Comparison of ENCODE assay signal across 9 mouse cellular contexts in genomic region chr1:172188891-172189290, GRCm38 (mm10). TPM values are rescaled to one million over a fixed set of nuclear protein-coding genes. Genes with fewer than 3 reads are reported as not detected.
DNase-seq lines count a peak whose midpoint lies in the region; ATAC-seq and TF ChIP-seq lines count a peak whose summit lies in the region.
"Had no signal": no experiment of that assay in that cellular context is flagged by ENCODE, and none has a peak within 500 bp of the region (broad histone marks: within the 10 kb centered on the region; RNA-seq: fewer than 3 reads in every experiment).

No protein-coding gene starts in this region.

- TF ChIP-seq CTCF in lung, postnatal 0 days (IDR thresholded peaks at IDR 0.05), result peak; percentile 75

- H3K27me3 ChIP-seq in forebrain, embryonic 14.5 days (replicated peaks; ENCODE audit: control insufficient read depth, insufficient read depth, low read length), result no peaks in the 10 kb centered on the region
- H3K27me3 ChIP-seq in forebrain, embryonic 16.5 days (replicated peaks; ENCODE audit: control insufficient read depth, insufficient read depth, low read length), result no peaks in the 10 kb centered on the region
- no peaks in the 10 kb centered on the region for H3K27me3 ChIP-seq in lung, postnatal 0 days (replicated peaks; ENCODE audit: insufficient read depth, low read length)

- no peak for ATAC-seq in forebrain, embryonic 14.5 days
- ATAC-seq in forebrain, embryonic 16.5 days, result no peak
- ATAC-seq in lung, postnatal 0 days, result peak; percentile 57
- peak; percentile 85 for ATAC-seq in megakaryocyte-erythroid progenitor cell, adult 5-6 weeks (replicated peaks; ENCODE audit: low FRiP score, low TSS enrichment, poor library complexity, severe bottlenecking)

- H3K9me3 ChIP-seq in forebrain, embryonic 14.5 days (replicated peaks; ENCODE audit: control insufficient read depth, low read length), result no peaks in the 10 kb centered on the region
- no peaks in the 10 kb centered on the region for H3K9me3 ChIP-seq in forebrain, embryonic 16.5 days (ENCODE audit: control insufficient read depth, low read length)
- H3K9me3 ChIP-seq in lung, postnatal 0 days (ENCODE audit: low read length), result no peaks in the 10 kb centered on the region

- H3K4me1 ChIP-seq in forebrain, embryonic 14.5 days (ENCODE audit: control insufficient read depth, insufficient read depth, low read length), result no peaks in the 10 kb centered on the region
- no peaks in the 10 kb centered on the region for H3K4me1 ChIP-seq in forebrain, embryonic 16.5 days (replicated peaks; ENCODE audit: control insufficient read depth, insufficient read depth, low read length)
- H3K4me1 ChIP-seq in lung, postnatal 0 days (ENCODE audit: insufficient read depth, low read depth, low read length), result no peaks in the 10 kb centered on the region

- H3K36me3 ChIP-seq in forebrain, embryonic 14.5 days (ENCODE audit: control insufficient read depth, insufficient read depth, low read length), result peaks cover 80% of the 10 kb centered on the region
- H3K36me3 ChIP-seq in forebrain, embryonic 16.5 days (ENCODE audit: control insufficient read depth, insufficient read depth), result peaks cover 32% of the 10 kb centered on the region
- H3K36me3 ChIP-seq in lung, postnatal 0 days (ENCODE audit: insufficient read depth, low read length), result peaks cover 45% of the 10 kb centered on the region

- no peak overlapping the region for H3K9ac ChIP-seq in forebrain, embryonic 14.5 days (ENCODE audit: low read length)
- H3K9ac ChIP-seq in forebrain, embryonic 16.5 days (replicated peaks; ENCODE audit: low read depth, low read length), result no peak overlapping the region
- H3K9ac ChIP-seq in lung, postnatal 0 days (replicated peaks; ENCODE audit: low read depth), result no peak overlapping the region

- H3K27ac ChIP-seq in forebrain, embryonic 14.5 days (ENCODE audit: low read depth, low read length), result no peak overlapping the region
- no peak overlapping the region for H3K27ac ChIP-seq in forebrain, embryonic 16.5 days (ENCODE audit: low read length)
- H3K27ac ChIP-seq in lung, postnatal 0 days (ENCODE audit: low read length), result no peak overlapping the region

- TF ChIP-seq EP300 in lung, postnatal 0 days (IDR thresholded peaks at IDR 0.05), result no peak

- no peak overlapping the region for H3K4me3 ChIP-seq in forebrain, embryonic 14.5 days (ENCODE audit: low read depth, low read length)
- H3K4me3 ChIP-seq in forebrain, embryonic 16.5 days (replicated peaks; ENCODE audit: low read length), result no peak overlapping the region
- H3K4me3 ChIP-seq in lung, postnatal 0 days (ENCODE audit: low read depth, low read length), result no peak overlapping the region
- H3K4me3 ChIP-seq: myocyte had no signal

- WGBS in forebrain, embryonic 14.5 days, result 69% methylated on average over 4 of the region's 4 CpGs
- WGBS in forebrain, embryonic 16.5 days, result 70% methylated on average over 4 of the region's 4 CpGs
- WGBS in lung, postnatal 0 days, result 59% methylated on average over 4 of the region's 4 CpGs

- DNase-seq in forebrain, embryonic 14.5 days (ENCODE audit: low spot score), result peak; percentile 24
- no peak for DNase-seq in lung, postnatal 0 days (ENCODE audit: low spot score)
- no peak for DNase-seq in lung, postnatal 25 days (ENCODE audit: low spot score)
- DNase-seq in embryo, embryonic 10.5 days (ENCODE audit: low spot score), result peak; percentile 50
- DNase-seq in adrenal gland, adult 8-10 months, result no peak
- DNase-seq in frontal cortex, postnatal 25 days (ENCODE audit: low spot score in 2 of 2), result no peak

- no peak overlapping the region for H3K4me2 ChIP-seq in forebrain, embryonic 14.5 days (ENCODE audit: low read length)
- no peak overlapping the region for H3K4me2 ChIP-seq in forebrain, embryonic 16.5 days (ENCODE audit: low read length)
- no peak overlapping the region for H3K4me2 ChIP-seq in lung, postnatal 0 days (replicated peaks; ENCODE audit: low read depth, low read length)

RNA-seq across cellular contexts. Expression of gene Pea15a, which starts 17.7 kb away (rescaled TPM):
- 433 and 436 TPM in 2 replicates for polyA plus RNA-seq in forebrain, embryonic 14.5 days (2014; fragmentation: Nextera tagmentation; extraction: Ambion mirVana)
- 472 and 511 TPM in 2 replicates for polyA plus RNA-seq in forebrain, embryonic 16.5 days (2015; fragmentation: Nextera tagmentation; extraction: Ambion mirVana)
- 114 and 118 TPM in 2 replicates for polyA plus RNA-seq in lung, postnatal 0 days (2015; fragmentation: Nextera tagmentation; extraction: Ambion mirVana)
- 0.50 and 4.7 TPM in 2 replicates for total RNA-seq in megakaryocyte-erythroid progenitor cell, adult 5-6 weeks (2014; fragmentation: Nextera tagmentation)
- 2.0 TPM in 1 of 2 replicates, not detected in the other for total RNA-seq in megakaryocyte-erythroid progenitor cell, adult 5-6 weeks (2017)
- total RNA-seq in adrenal gland, adult 8-10 months (2022), result 10 to 100 TPM; 48.4 to 89.7 (median 63.1) TPM

RNA-seq across cellular contexts. Expression of gene Casq1, which starts 30.8 kb away (rescaled TPM):
- polyA plus RNA-seq in forebrain, embryonic 14.5 days (2014; fragmentation: Nextera tagmentation; extraction: Ambion mirVana), result 3.8 and 4.0 TPM in 2 replicates
- polyA plus RNA-seq in forebrain, embryonic 16.5 days (2015; fragmentation: Nextera tagmentation; extraction: Ambion mirVana), result 4.7 and 7.2 TPM in 2 replicates
- polyA plus RNA-seq in lung, postnatal 0 days (2015; fragmentation: Nextera tagmentation; extraction: Ambion mirVana), result 2.5 TPM in 2 replicates
- not detected in 2 replicates for total RNA-seq in megakaryocyte-erythroid progenitor cell, adult 5-6 weeks (2014; fragmentation: Nextera tagmentation)
- not detected in 2 replicates for total RNA-seq in megakaryocyte-erythroid progenitor cell, adult 5-6 weeks (2017)
- under 1 TPM in 3 of 4 experiments, not detected in 1; 0.21 to 0.30 (median 0.29) TPM for total RNA-seq in adrenal gland, adult 8-10 months (2022)

RNA-seq across cellular contexts. Expression of gene Dcaf8, which starts 41.0 kb away (rescaled TPM):
- 76.1 and 83.1 TPM in 2 replicates for polyA plus RNA-seq in forebrain, embryonic 14.5 days (2014; fragmentation: Nextera tagmentation; extraction: Ambion mirVana)
- 106 and 107 TPM in 2 replicates for polyA plus RNA-seq in forebrain, embryonic 16.5 days (2015; fragmentation: Nextera tagmentation; extraction: Ambion mirVana)
- polyA plus RNA-seq in lung, postnatal 0 days (2015; fragmentation: Nextera tagmentation; extraction: Ambion mirVana), result 93.7 and 96.6 TPM in 2 replicates
- total RNA-seq in megakaryocyte-erythroid progenitor cell, adult 5-6 weeks (2014; fragmentation: Nextera tagmentation), result 106 and 110 TPM in 2 replicates
- total RNA-seq in megakaryocyte-erythroid progenitor cell, adult 5-6 weeks (2017), result 132 and 142 TPM in 2 replicates
- 100 to 1,000 TPM; 141 to 189 (median 156) TPM for total RNA-seq in adrenal gland, adult 8-10 months (2022)

Comparison
In these comparisons a context has a peak if more than half of its experiments do, and no peak if none do; other contexts are left out.
1. ATAC-seq: peak in lung, postnatal 0 days (single experiment) and megakaryocyte-erythroid progenitor cell, adult 5-6 weeks (single experiment); none in forebrain, embryonic 14.5 days (single experiment) and forebrain, embryonic 16.5 days (single experiment).
2. DNase-seq: peak in forebrain, embryonic 14.5 days (single experiment) and embryo, embryonic 10.5 days (single experiment); none in lung, postnatal 0 days (single experiment), lung, postnatal 25 days (single experiment), adrenal gland, adult 8-10 months (single experiment) and frontal cortex, postnatal 25 days (0 of 2).